Mouse (Mus musculus) intestine, embryonic 16.5 days (tissue): ENCODE results near the gene Nav2. TPM values are rescaled to one million over a fixed set of nuclear protein-coding genes. Genes with fewer than 3 reads are reported as not detected.

ENCODE experiments used
- ATAC-seq: fragments of 200-750 bp; cut with Nextera tagmentation; 2 replicates; pipeline ENCODE4 v1.8.0; 2017; ENCODE audit warnings: moderate TSS enrichment, moderate library complexity
- H3K27ac ChIP-seq: fragments of 300-500 bp; sonication (generic); 2 replicates; pipeline ENCODE4 v1.5.1; 2014; ENCODE audit warnings: mild to moderate bottlenecking, low read length
- H3K27me3 ChIP-seq: fragments of 300-500 bp; sonication (generic); replicated peaks from 2 replicates; pipeline ENCODE4 v1.6.1; 2014; ENCODE audit warnings: low read length, control low read depth, mixed read lengths; ENCODE audit not compliant: control insufficient read depth, insufficient read depth
- H3K36me3 ChIP-seq: fragments of 300-500 bp; sonication (generic); 2 replicates; pipeline ENCODE4 v1.6.1; 2014; ENCODE audit warnings: low read length, control low read depth; ENCODE audit not compliant: control insufficient read depth, insufficient read depth
- H3K4me1 ChIP-seq: fragments of 300-500 bp; sonication (generic); 2 replicates; pipeline ENCODE4 v1.6.1; 2014; ENCODE audit warnings: low read length, control low read depth, mixed read lengths; ENCODE audit not compliant: control insufficient read depth, insufficient read depth
- H3K4me2 ChIP-seq: fragments of 300-500 bp; sonication (generic); 2 replicates; pipeline ENCODE4 v1.6.1; 2014; ENCODE audit warnings: low read depth, low read length, control low read depth
- H3K4me3 ChIP-seq: fragments of 300-500 bp; sonication (generic); 2 replicates; pipeline ENCODE4 v1.5.1; 2014; ENCODE audit warnings: mild to moderate bottlenecking, low read length
- H3K9ac ChIP-seq: fragments of 300-500 bp; sonication (generic); 2 replicates; pipeline ENCODE4 v1.6.1; 2014; ENCODE audit warnings: low read depth, low read length
- H3K9me3 ChIP-seq: fragments of 300-500 bp; sonication (generic); 2 replicates; pipeline ENCODE4 v1.6.1; 2016; ENCODE audit warnings: low read length, control low read depth; ENCODE audit not compliant: control insufficient read depth
- WGBS: fragments of 180-500 bp; shearing (Covaris S2); extraction: QIAGEN DNeasy Blood & Tissue Kit; methylation state at CpG from one replicate; pipeline ENCODE4 v1.1.7; 2014; 5-methylcytosine and 5-hydroxymethylcytosine counted together
- polyA plus RNA-seq: library from polyadenylated mRNA; unstranded; fragments of >200 nt; fragmentation: Nextera tagmentation; extraction: Ambion mirVana; gene quantifications from 2 replicates; pipeline ENCODE4 v1.2.1, GENCODE M21; 2015

The Nav2 gene
- polyA plus RNA-seq, 1 experiment from 2014 or later, result 15.3 TPM

DNA sequence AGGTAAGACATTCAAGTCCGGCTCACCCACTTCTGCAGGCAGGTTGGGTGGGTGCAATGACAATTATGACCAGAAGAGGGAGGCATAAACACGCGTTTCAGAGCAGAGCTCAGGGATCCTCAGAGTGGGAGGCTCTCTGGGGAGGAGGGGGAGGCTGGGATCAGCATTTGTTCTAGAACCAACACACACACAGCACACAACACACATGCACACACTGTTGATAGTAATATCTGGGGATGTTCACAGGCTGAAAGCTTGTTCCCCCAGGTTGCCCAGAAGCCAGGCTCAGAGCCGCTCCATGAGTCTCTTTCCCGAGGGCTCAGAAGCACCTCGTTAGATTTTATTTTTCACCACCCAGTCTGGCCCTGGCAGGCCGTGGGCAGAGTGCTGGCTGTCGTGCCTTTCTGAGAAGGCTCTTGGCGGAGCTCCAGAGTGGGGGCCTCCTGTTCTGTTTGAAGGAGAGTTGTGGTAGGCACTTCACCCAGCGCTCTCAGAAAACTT lies 224.4 kb downstream of the Nav2 start:
- Histone ChIP-seq H3K36me3 (no peaks in the 10 kb centered on the region), H3K27me3 (no peaks in the 10 kb centered on the region), H3K4me3 (no peak overlapping the region), H3K4me2 (no peak overlapping the region), H3K4me1 (0 out of 2 replicates have a peak, but pooled peaks cover 3% of the 10 kb centered on the region), H3K9me3 (no peaks in the 10 kb centered on the region), H3K27ac (no peak overlapping the region), H3K9ac (no peak overlapping the region)
- WGBS, result 30% methylated on average over 10 of the region's 10 CpGs
- peak; percentile 71 for ATAC-seq

DNA sequence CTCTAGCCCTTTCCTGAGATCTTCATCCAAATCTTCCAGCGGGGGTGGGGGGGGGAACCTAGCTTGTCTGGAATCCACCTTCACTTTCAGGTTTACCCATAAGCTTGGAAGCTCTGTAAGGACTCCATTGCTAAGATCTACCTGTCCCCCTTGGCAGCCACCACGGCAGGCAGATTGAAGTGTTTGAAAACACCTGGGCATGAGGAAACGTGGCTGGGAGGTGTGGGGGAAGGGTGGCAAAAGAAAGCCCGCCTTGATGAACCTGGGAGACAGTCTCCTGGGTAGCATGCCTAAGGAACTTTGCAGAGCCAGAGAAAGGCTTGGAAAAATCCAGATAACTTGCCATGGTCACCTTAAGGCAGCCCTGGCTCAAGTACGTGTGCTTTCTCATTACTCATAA lies 225.9 kb downstream of the Nav2 start:
- Histone ChIP-seq H3K36me3 (no peaks in the 10 kb centered on the region), H3K4me1 (0 out of 2 replicates have a peak, but pooled peaks cover 3% of the 10 kb centered on the region), H3K27ac (no peak overlapping the region), H3K4me3 (no peak overlapping the region), H3K27me3 (no peaks in the 10 kb centered on the region), H3K9ac (no peak overlapping the region), H3K9me3 (no peaks in the 10 kb centered on the region), H3K4me2 (no peak overlapping the region)
- WGBS, result 68% methylated on average over 5 of the region's 5 CpGs
- no peak for ATAC-seq

DNA sequence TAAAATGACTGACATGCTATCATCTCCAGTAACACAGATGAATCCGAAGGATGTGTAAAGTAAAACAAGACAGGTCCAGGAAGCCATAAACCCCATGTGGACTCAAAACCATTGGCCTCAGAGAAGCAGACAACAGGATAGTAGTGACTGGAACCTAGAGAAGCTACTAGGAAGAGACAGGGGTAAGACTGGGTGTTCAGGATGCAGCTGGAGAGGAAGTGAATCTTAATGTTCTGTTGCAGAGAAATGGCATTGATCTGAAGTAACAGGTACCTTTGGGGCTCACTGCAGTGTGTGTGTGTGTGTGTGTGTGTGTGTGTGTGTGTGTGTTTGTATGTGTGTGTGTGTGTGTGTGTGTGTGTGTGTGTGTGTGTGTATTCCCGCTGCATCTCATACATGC lies 231.2 kb downstream of the Nav2 start:
- H3K27ac ChIP-seq, result no peak overlapping the region
- ATAC-seq, result no peak
- no peak overlapping the region for H3K9ac ChIP-seq
- no peaks in the 10 kb centered on the region for H3K27me3 ChIP-seq
- H3K36me3 ChIP-seq, result no peaks in the 10 kb centered on the region
- no peak overlapping the region for H3K4me3 ChIP-seq
- no peaks in the 10 kb centered on the region for H3K9me3 ChIP-seq
- 82% methylated on average over 2 of the region's 2 CpGs for WGBS
- H3K4me1 ChIP-seq, result no peaks in the 10 kb centered on the region
- H3K4me2 ChIP-seq, result no peak overlapping the region

DNA sequence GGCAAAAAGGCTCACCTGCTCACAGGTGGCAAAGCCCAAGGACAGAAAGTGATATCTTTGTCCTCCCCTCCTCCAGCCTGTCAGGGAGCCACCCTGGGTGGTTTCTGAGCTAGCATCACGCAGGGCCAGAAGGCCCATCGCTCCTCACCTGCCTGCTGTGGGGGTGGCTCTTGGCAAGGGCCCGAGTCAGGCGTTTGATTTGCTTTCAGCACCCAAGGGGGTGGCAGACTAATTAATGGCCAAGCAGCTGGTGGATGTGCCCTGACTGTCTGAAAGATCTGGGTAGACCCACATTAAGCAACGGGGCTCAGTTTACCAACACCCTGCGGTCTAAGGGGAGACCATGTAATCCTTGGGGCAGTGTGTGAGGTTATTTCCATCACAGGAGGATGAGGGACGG lies 235.4 kb downstream of the Nav2 start:
- H3K27ac ChIP-seq, result no peak overlapping the region
- H3K4me2 ChIP-seq, result no peak overlapping the region
- H3K4me1 ChIP-seq, result no peaks in the 10 kb centered on the region
- H3K27me3 ChIP-seq, result no peaks in the 10 kb centered on the region
- H3K9me3 ChIP-seq, result no peaks in the 10 kb centered on the region
- WGBS, result 84% methylated on average over 7 of the region's 7 CpGs
- H3K4me3 ChIP-seq, result no peak overlapping the region
- H3K9ac ChIP-seq, result no peak overlapping the region
- H3K36me3 ChIP-seq, result no peaks in the 10 kb centered on the region
- ATAC-seq, result no peak

DNA sequence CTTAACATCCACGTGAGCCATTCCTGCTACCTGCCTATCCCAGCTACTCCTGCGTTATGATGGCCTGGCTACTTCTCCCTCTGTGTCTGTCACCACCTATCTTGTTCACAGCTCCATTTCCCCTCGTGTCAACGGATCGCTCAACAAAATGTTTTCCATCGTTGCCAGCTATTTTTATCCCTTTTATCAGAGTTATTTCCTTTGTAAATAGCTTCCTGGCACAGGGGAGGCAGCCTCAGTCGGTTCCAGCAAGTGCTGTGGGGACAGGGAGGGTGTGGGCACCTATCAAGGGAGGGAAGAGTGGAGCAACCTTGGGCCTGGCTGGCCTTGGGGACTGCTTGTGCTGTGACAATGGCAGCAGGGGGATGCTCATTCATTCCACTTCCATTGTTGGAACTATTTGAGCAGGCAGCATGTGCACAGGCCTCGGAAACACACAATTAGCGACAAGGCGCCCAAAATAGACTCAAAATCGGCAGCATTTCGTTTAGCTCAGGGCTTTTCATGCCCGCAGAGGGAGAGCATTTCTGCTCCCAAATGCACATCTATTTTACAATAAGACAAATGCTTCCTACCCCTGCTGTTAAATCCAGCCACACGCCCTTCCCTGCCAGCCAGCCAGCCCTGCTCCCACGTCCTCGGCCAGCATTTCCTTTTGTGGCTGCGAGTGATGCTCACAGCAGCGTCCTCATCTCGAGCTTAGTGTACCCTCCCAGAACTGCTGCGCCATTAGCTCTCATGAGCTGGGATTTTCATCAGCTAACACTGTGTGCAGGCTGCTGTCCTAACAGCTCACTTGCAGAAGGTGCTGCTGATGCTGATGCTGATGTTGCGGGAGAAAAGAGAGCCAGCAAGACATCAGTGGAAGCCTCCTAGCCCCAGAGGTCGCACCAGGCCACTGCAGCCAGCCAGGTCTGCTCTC lies 237.5 kb downstream of the Nav2 start:
- no peak; the same call in 1 of the 2 replicates for ATAC-seq
- H3K27ac ChIP-seq, result peak overlapping the region; percentile 24; the same call in 1 of the 2 replicates
- H3K4me2 ChIP-seq, result no peak overlapping the region
- WGBS, result 57% methylated on average over 22 of the region's 22 CpGs
- H3K27me3 ChIP-seq, result no peaks in the 10 kb centered on the region
- H3K4me1 ChIP-seq, result no peaks in the 10 kb centered on the region
- H3K4me3 ChIP-seq, result no peak overlapping the region
- no peaks in the 10 kb centered on the region for H3K36me3 ChIP-seq
- H3K9me3 ChIP-seq, result no peaks in the 10 kb centered on the region
- H3K9ac ChIP-seq, result no peak overlapping the region; the same call in 1 of the 2 replicates

DNA sequence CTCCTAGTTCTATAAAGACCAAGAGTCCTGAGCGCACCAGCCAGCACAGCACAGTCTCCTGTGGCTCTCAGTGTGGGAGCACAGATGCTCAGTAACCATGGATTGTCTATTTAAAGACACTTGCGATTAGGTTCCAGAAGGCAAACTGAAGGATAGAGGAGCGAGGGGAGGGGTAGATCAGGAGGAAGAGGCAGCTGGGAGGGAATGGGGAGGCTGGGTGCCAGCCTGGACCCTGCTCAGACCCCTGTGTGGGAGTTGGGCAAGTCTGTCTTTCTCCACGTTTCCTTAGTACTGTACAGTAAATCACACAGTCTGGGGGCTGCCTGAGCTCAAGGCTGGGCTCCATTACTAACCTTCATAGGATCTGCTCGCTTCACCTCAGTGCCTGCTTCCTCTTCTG lies 243.8 kb downstream of the Nav2 start:
- Histone ChIP-seq H3K9ac (no peak overlapping the region), H3K27me3 (no peaks in the 10 kb centered on the region), H3K9me3 (no peaks in the 10 kb centered on the region), H3K4me3 (no peak overlapping the region), H3K4me1 (no peaks in the 10 kb centered on the region), H3K36me3 (no peaks in the 10 kb centered on the region), H3K4me2 (no peak overlapping the region), H3K27ac (no peak overlapping the region)
- ATAC-seq, result no peak
- 71% methylated on average over 5 of the region's 5 CpGs for WGBS

DNA sequence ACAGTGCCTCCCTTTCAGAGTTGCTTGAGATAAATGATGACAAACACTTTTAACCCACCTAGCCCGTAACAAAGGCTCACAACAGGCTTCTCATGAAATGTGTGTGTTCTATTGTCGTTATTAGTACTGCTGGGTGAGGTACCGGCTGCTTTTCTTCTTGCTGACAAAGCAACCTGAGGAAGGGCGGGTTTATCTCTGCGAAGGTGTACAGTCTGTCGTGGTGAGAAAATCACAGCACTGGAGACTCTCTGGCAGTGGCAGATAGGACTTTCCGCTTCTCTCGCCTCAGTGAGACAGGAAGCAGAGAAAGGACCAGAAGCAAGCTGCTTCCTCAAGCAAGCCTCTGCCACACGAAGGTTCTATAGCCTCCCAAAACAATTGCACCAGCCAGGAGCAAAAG lies 244.2 kb downstream of the Nav2 start:
- Histone ChIP-seq H3K9ac (no peak overlapping the region), H3K9me3 (no peaks in the 10 kb centered on the region), H3K36me3 (no peaks in the 10 kb centered on the region), H3K27ac (no peak overlapping the region), H3K4me3 (no peak overlapping the region), H3K4me1 (no peaks in the 10 kb centered on the region), H3K27me3 (no peaks in the 10 kb centered on the region), H3K4me2 (no peak overlapping the region)
- no peak for ATAC-seq
- 61% methylated on average over 9 of the region's 9 CpGs for WGBS

DNA sequence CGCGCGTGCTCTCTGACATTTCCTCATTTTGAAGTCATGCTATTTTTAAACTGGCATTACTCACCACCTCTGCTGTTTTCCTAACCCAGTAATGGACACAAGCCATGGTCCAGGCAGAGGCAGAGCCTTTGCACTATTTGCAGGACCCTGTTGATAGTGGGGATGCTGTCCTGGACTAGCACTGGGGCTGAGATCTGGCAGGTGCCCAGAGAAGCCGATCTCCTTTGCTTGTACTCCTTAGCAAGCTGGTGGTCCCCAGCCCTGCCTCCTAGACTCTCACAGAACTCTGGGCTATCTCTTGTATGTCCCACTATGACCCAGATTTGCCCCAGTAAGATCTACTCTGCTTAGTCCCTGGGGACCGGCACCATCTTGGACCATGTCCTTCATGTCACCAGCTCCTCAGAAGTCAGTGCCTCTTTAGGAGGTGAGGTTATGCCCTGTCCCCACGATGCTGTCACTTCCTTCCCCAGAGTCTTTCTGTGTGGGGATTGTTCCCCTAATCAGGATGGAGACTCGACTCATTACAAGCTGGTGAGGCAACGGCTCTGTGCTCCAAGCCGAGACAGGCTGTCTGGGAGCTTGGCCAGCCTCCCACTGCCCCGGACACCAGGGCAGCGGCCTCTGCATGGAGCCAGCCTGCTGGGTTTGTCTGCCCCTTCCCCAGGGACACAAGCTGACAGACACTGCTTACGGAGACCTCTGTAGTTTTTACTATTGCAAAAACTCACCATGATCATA lies 250.3 kb downstream of the Nav2 start:
- Histone ChIP-seq H3K4me3 (no peak overlapping the region), H3K9me3 (no peaks in the 10 kb centered on the region), H3K27me3 (no peaks in the 10 kb centered on the region), H3K9ac (no peak overlapping the region), H3K27ac (no peak overlapping the region), H3K36me3 (no peaks in the 10 kb centered on the region), H3K4me1 (peaks cover 7% of the 10 kb centered on the region; the same call in 1 of the 2 replicates), H3K4me2 (no peak overlapping the region)
- ATAC-seq, result no peak
- WGBS, result 75% methylated on average over 12 of the region's 12 CpGs
